Mouse (Mus musculus): ENCODE measurements around the gene Hoxd4. TPM values are rescaled to one million over a fixed set of nuclear protein-coding genes. Genes with fewer than 3 reads are reported as not detected.

Gene Hoxd4
- total RNA-seq (2014; fragmentation: Nextera tagmentation) (not detected in 2 replicates), total RNA-seq (2017) (not detected in 2 replicates)

GRCm38 (mm10) chr2:74711721-74712621, at the start of gene Hoxd4, which contains the start of gene Hoxd3:
TSS of gene Hoxd4 (plus strand) at chr2:74711929.
TSS of gene Hoxd3 (plus strand) at chr2:74711927.
- no peak for ATAC-seq (replicated peaks; ENCODE audit: poor library complexity, severe bottlenecking)

GRCm38 (mm10) chr2:74663291-74663925, 48.3 kb upstream of the Hoxd4 start:
- ATAC-seq (replicated peaks; ENCODE audit: poor library complexity, severe bottlenecking): peak; percentile 43; the same call in 1 of the 2 replicates

DNA sequence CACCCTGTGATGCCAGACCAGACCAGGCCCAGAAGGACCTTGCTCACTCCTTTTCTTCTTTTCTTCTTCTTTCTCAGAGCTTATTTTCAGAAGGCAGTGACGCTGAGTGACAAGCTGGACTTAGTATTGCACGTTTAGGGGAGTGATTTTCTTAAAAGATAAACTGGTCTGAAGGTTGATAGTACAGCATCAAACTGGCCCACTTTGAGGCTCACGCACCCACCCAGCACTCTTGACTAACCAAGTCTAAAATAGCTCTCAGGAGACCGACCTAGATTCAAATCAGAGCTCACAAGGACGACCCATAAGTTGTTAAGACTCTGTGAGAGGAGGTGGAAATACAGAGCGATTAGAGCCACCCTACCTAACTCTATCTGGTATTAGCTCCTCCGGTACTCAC, 45.3 kb upstream of the Hoxd4 start:
- ATAC-seq (replicated peaks; ENCODE audit: poor library complexity, severe bottlenecking): no peak

DNA sequence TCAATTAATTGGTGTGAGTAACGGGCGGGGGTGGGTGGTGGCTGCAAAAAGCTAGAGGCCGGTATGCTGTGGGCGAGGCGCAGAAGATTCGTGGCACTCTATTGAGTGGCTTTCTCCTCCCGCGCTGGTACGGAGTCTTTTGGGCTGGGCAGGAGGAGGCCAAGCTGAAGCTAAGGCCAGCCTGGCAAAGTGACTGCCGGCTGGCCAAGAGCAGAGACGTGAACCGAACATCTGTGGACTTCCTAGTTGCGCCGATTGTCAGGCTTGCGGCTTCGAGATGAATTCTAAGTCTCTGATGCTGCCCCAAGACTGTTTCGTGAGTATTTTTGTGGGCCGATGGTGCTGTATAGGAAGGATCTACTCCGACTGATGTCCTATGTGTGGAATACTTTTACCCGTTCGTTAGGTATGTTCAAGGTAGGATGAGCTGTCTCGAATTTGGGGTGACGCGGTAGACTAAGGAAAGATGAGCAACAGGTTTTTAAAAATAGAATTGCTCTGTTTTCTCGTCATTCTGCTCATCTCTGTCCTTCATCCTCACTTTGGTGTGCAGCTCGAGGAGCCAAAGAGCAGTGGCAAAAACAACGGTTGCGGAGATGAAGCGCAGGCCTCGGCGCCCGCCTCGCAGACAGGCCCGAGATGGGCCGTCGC, 44.4 kb upstream of the Hoxd4 start:
- ATAC-seq (replicated peaks; ENCODE audit: poor library complexity, severe bottlenecking): no peak

DNA sequence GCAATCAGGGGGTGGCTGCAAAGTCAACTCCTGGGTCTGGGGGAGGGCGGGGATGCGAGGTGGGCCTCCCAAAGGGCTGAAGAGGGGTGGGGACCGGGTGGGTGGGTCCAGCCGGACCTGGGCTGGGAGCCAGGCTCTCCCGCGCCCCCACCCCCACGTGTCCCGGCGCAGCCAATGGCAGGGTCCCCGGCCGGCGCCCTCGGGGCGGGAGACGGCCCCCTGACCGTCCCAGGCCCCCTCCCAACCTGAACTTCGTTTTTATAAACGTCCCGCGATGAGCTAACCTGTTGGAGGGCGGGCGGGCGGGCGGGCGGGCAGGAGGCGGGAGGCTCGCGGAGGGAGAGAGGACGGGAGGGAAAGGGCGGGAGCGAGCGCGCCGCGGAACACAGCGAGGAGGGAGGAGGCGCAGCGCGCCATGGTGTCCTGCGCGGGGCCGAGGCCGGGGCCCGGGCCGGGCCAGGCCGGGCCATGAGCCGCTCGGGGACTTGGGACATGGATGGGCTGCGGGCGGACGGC, 43.8 kb upstream of the Hoxd4 start, which contains the start of gene Hoxd13:
Gene Hoxd13, plus strand, starts transcription at position 469 of the 516 bp plus-strand sequence.
- ATAC-seq (replicated peaks; ENCODE audit: poor library complexity, severe bottlenecking): 0 out of 2 replicates have a peak, but pooled peaks have one; percentile 18

GRCm38 (mm10) chr2:74668370-74669229, 43.1 kb upstream of the Hoxd4 start:
- ATAC-seq (replicated peaks; ENCODE audit: poor library complexity, severe bottlenecking): no peak

GRCm38 (mm10) chr2:74669230-74669578, 42.5 kb upstream of the Hoxd4 start:
- no peak for ATAC-seq (replicated peaks; ENCODE audit: poor library complexity, severe bottlenecking)

GRCm38 (mm10) chr2:74669650-74670235, 42.0 kb upstream of the Hoxd4 start:
- no peak for ATAC-seq (replicated peaks; ENCODE audit: poor library complexity, severe bottlenecking)

GRCm38 (mm10) chr2:74670632-74671188, 41.0 kb upstream of the Hoxd4 start:
- no peak for ATAC-seq (replicated peaks; ENCODE audit: poor library complexity, severe bottlenecking)

GRCm38 (mm10) chr2:74671847-74672246, 39.9 kb upstream of the Hoxd4 start:
- ATAC-seq (replicated peaks; ENCODE audit: poor library complexity, severe bottlenecking): no peak

- ATAC-seq (replicated peaks; ENCODE audit: poor library complexity, severe bottlenecking): peak; percentile 82
Measured at GRCm38 (mm10) chr2:74672481-74673362, 39.0 kb upstream of the Hoxd4 start.

DNA sequence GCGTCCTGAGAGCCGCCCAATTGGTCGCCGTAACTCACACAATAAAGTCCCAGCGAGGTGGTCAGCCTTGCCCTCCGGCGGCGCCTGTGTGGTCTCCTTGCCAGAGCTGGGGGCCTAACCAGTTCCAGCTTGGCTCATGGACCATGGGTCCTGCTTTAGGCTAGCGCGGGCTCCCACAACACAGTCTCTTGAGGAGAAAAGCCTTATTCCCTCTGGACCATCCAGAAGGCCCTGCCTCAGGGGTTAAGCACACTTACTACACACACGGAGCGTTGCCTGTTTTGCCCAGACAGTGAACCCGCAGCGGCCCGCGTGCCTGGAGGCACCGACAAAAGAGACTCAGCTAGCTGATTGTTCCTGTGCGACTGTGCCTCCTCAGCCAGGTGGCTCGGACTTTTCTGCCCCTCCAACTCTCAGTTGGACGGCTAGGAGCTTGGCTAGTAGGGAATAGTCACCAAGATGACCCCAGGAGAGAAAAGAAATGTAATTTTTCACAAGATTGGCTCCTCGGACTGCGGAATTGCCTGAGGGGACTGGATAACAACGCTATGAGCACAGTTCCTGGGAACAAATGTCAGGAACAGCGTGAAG, 37.8 kb upstream of the Hoxd4 start:
- ATAC-seq (replicated peaks; ENCODE audit: poor library complexity, severe bottlenecking): no peak

DNA sequence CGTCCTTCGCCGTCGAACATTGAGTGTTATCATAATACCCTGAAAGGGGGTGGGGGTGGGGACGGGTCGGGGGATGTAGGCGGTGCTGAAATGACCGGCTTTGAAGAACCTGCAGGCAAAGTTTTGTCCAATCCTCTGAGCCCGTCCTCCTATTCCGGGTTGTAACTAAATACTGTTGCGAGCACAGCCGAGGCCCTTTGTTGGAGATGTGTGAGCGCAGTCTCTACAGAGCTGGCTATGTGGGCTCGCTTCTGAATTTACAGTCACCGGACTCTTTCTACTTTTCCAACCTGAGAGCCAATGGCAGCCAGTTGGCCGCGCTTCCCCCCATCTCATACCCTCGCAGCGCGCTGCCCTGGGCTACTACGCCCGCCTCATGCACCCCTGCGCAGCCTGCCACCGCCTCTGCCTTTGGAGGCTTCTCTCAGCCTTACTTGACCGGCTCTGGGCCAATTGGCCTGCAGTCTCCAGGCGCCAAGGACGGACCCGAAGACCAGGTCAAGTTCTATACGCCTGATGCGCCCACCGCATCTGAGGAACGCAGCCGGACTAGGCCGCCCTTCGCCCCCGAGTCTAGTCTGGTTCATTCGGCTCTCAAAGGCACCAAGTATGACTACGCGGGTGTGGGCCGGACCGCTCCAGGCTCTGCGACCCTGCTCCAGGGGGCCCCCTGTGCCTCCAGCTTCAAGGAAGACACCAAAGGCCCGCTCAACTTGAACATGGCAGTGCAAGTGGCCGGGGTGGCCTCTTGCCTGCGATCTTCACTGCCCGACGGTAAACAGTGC, 36.7 kb upstream of the Hoxd4 start, which contains the start of gene Hoxd12:
Gene Hoxd12, plus strand, starts transcription at position 133 of the 785 bp plus-strand sequence.
- no peak for ATAC-seq (replicated peaks; ENCODE audit: poor library complexity, severe bottlenecking)

- no peak for ATAC-seq (replicated peaks; ENCODE audit: poor library complexity, severe bottlenecking)
Measured at GRCm38 (mm10) chr2:74675666-74676282, 36.0 kb upstream of the Hoxd4 start.

- ATAC-seq (replicated peaks; ENCODE audit: poor library complexity, severe bottlenecking): no peak
Measured at GRCm38 (mm10) chr2:74676376-74677052, 35.2 kb upstream of the Hoxd4 start.

GRCm38 (mm10) chr2:74677106-74677505, 34.6 kb upstream of the Hoxd4 start:
- ATAC-seq (replicated peaks; ENCODE audit: poor library complexity, severe bottlenecking): no peak
